8 mouse cellular contexts compared by ENCODE assay signal in the genomic region with DNA sequence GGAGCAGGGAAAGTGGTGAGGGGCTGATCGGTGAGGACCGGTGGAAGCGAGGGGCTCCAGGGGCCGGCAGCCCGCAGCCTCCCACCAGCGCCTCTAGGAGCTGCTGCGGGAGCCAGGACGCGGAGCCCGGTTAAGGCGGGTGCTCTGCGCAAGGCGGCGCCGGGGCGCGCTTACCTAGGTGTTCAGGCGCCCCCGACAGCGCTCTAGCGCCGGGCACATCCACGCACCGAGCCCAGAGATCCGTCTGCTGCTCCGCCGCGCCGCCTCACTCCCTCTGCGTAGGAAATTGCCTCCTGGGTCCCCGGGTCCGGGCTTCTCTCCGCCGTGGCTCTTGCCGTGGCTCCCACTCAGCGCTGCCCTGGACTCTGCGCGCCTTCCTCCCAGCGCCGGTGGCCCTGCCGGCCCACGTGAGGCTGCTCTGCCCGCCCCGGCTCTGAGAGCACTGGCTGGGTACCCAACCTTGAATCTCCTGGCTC. TPM values are rescaled to one million over a fixed set of nuclear protein-coding genes. Genes with fewer than 3 reads are reported as not detected.
DNase-seq lines count a peak whose midpoint lies in the region; ATAC-seq and TF ChIP-seq lines count a peak whose summit lies in the region.

A gene (minus strand): TSS at position 371 of the 476 bp plus-strand sequence.

- peak within 1 kb of the TSS; percentile 77 for H3K4me2 ChIP-seq in lung, embryonic 16.5 days (ENCODE audit: low read depth, low read length)
- peak within 1 kb of the TSS; percentile 71 for H3K4me2 ChIP-seq in intestine, embryonic 14.5 days (ENCODE audit: low read length)
- peak within 1 kb of the TSS; percentile 82 for H3K4me2 ChIP-seq in limb, embryonic 15.5 days

- H3K9ac ChIP-seq in lung, embryonic 16.5 days (ENCODE audit: low read length): peak within 1 kb of the TSS; percentile 52
- H3K9ac ChIP-seq in intestine, embryonic 14.5 days (ENCODE audit: low read length): peak within 1 kb of the TSS; percentile 42
- H3K9ac ChIP-seq in limb, embryonic 15.5 days: peak within 1 kb of the TSS; percentile 33; the same call in 1 of the 2 replicates

- TF ChIP-seq CTCF in cerebellum, adult 2 months (IDR thresholded peaks at IDR 0.05; ENCODE audit: borderline replicate concordance, insufficient read depth, low read depth, low read length): no peak

- under 1% methylated on average over 39 of the region's 44 CpGs for WGBS in lung, embryonic 16.5 days
- WGBS in intestine, embryonic 14.5 days: under 1% methylated on average over 37 of the region's 44 CpGs
- under 1% methylated on average over 43 of the region's 44 CpGs for WGBS in limb, embryonic 15.5 days
- WGBS in cerebellum, adult 2 months: under 1% methylated on average over 44 of the region's 44 CpGs

- H3K4me3 ChIP-seq in lung, embryonic 16.5 days (ENCODE audit: low read length): peak within 1 kb of the TSS; percentile 49
- peak within 1 kb of the TSS; percentile 40 for H3K4me3 ChIP-seq in intestine, embryonic 14.5 days (ENCODE audit: low read depth, low read length)
- H3K4me3 ChIP-seq in limb, embryonic 15.5 days: peak within 1 kb of the TSS; percentile 45
- H3K4me3 ChIP-seq in cerebellum, adult 2 months (replicated peaks; ENCODE audit: insufficient read depth, low read depth, low read length): no peak within 1 kb of the TSS

- H3K27ac ChIP-seq in lung, embryonic 16.5 days (ENCODE audit: low read length): no peak within 1 kb of the TSS
- peak within 1 kb of the TSS; percentile 40 for H3K27ac ChIP-seq in intestine, embryonic 14.5 days (ENCODE audit: low read depth)
- no peak within 1 kb of the TSS for H3K27ac ChIP-seq in limb, embryonic 15.5 days
- H3K27ac ChIP-seq in cerebellum, adult 2 months (ENCODE audit: insufficient read depth, low read length): no peak within 1 kb of the TSS

- 0 out of 2 replicates have a peak, but pooled peaks cover 4% of the 10 kb centered on the region for H3K9me3 ChIP-seq in lung, embryonic 16.5 days (ENCODE audit: control insufficient read depth, low read length)
- no peaks in the 10 kb centered on the region for H3K9me3 ChIP-seq in intestine, embryonic 14.5 days (ENCODE audit: control insufficient read depth, low read length)
- H3K9me3 ChIP-seq in limb, embryonic 15.5 days: no peaks in the 10 kb centered on the region

- peaks cover 14% of the 10 kb centered on the region for H3K4me1 ChIP-seq in lung, embryonic 16.5 days (replicated peaks; ENCODE audit: control insufficient read depth, insufficient read depth, low read length)
- peaks cover 8% of the 10 kb centered on the region; the same call in 1 of the 2 replicates for H3K4me1 ChIP-seq in intestine, embryonic 14.5 days (replicated peaks; ENCODE audit: control insufficient read depth, insufficient read depth, low read length)
- H3K4me1 ChIP-seq in limb, embryonic 15.5 days: peaks cover 19% of the 10 kb centered on the region
- no peaks in the 10 kb centered on the region; the same call in 1 of the 2 replicates for H3K4me1 ChIP-seq in cerebellum, adult 2 months (ENCODE audit: control insufficient read depth, insufficient read depth, low read length)

- DNase-seq in lung, postnatal 14 days: no peak
- DNase-seq in embryo, embryonic 9.5 days (ENCODE audit: extremely low spot score): peak; percentile 34
- peak; percentile 71 for DNase-seq in intestine, embryonic 14.5 days (ENCODE audit: low spot score)
- peak; percentile 43 for DNase-seq in right cerebral cortex, postnatal 14 days
- no peak for DNase-seq in cerebellum, adult 2 months

- no peak for TF ChIP-seq POLR2A in cerebellum, adult 2 months (IDR thresholded peaks at IDR 0.05; ENCODE audit: borderline replicate concordance, insufficient read depth, low read length)

- no peaks in the 10 kb centered on the region for H3K36me3 ChIP-seq in lung, embryonic 16.5 days (ENCODE audit: control insufficient read depth, insufficient read depth, low read length)
- H3K36me3 ChIP-seq in intestine, embryonic 14.5 days (ENCODE audit: control insufficient read depth, insufficient read depth, low read length): no peaks in the 10 kb centered on the region
- H3K36me3 ChIP-seq in limb, embryonic 15.5 days: no peaks in the 10 kb centered on the region

- H3K27me3 ChIP-seq in lung, embryonic 16.5 days (ENCODE audit: control insufficient read depth, insufficient read depth, low read depth, low read length): peaks cover 44% of the 10 kb centered on the region
- H3K27me3 ChIP-seq in intestine, embryonic 14.5 days (replicated peaks; ENCODE audit: control insufficient read depth, insufficient read depth, low read length): peaks cover 55% of the 10 kb centered on the region
- peaks cover 51% of the 10 kb centered on the region for H3K27me3 ChIP-seq in limb, embryonic 15.5 days
- no peaks in the 10 kb centered on the region; the same call in 1 of the 2 replicates for H3K27me3 ChIP-seq in cerebellum, adult 2 months (ENCODE audit: control insufficient read depth, insufficient read depth, low read length)

- peak; percentile 63 for ATAC-seq in lung, embryonic 16.5 days (ENCODE audit: low read depth)
- 0 out of 2 replicates have a peak, but pooled peaks have one; percentile 65 for ATAC-seq in intestine, embryonic 14.5 days (replicated peaks; ENCODE audit: low FRiP score, low TSS enrichment, low read depth)
- no peak for ATAC-seq in limb, embryonic 15.5 days (ENCODE audit: insufficient number of reproducible peaks, low FRiP score, low TSS enrichment, low read depth)
- ATAC-seq in megakaryocyte-erythroid progenitor cell, adult 5-6 weeks (replicated peaks; ENCODE audit: low FRiP score, low TSS enrichment, poor library complexity, severe bottlenecking): no peak

RNA-seq across cellular contexts. Expression of the gene that starts here (rescaled TPM):
- 0.41 and 0.54 TPM in 2 replicates for polyA plus RNA-seq in lung, embryonic 16.5 days (2015; fragmentation: Nextera tagmentation; extraction: Ambion mirVana)
- 7.8 and 9.8 TPM in 2 replicates for polyA plus RNA-seq in intestine, embryonic 14.5 days (2014; fragmentation: Nextera tagmentation; extraction: Ambion mirVana)
- 0.47 and 0.70 TPM in 2 replicates for polyA plus RNA-seq in limb, embryonic 15.5 days (2015; fragmentation: Nextera tagmentation; extraction: Ambion mirVana)
- not detected in 2 replicates for total RNA-seq in megakaryocyte-erythroid progenitor cell, adult 5-6 weeks (2014; fragmentation: Nextera tagmentation)
- 0.30 TPM in 1 of 2 replicates, not detected in the other for total RNA-seq in megakaryocyte-erythroid progenitor cell, adult 5-6 weeks (2017)
- polyA plus RNA-seq in cerebellum, adult 2 months (2012; rRNA removed): 2.4 and 3.4 TPM in 2 replicates

Comparison
In these comparisons a context has a peak if more than half of its experiments do, and no peak if none do; other contexts are left out.
1. Peak in ATAC-seq, H3K4me3 ChIP-seq, H3K9ac ChIP-seq and H3K4me2 ChIP-seq in lung, embryonic 16.5 days; RNA of the gene not detected or under 1 TPM.
2. DNase-seq: peak in embryo, embryonic 9.5 days (single experiment), intestine, embryonic 14.5 days (single experiment) and right cerebral cortex, postnatal 14 days (single experiment); none in lung, postnatal 14 days (single experiment) and cerebellum, adult 2 months (0 of 2).
3. Peak in every context shown above with its lines, with median percentiles within 50 percentile points of each other: H3K4me2 ChIP-seq and H3K9ac ChIP-seq.